Mouse (Mus musculus): Measurements from ENCODE around the gene Nup62. TPM values are rescaled to one million over a fixed set of nuclear protein-coding genes. Genes with fewer than 3 reads are reported as not detected.
A peak's percentile ranks its signal among the peaks of the same experiment; 100 is the strongest.

Nup62 gene
- polyA plus RNA-seq, 1 experiment from 2014 or later: 33.4 TPM

DNA sequence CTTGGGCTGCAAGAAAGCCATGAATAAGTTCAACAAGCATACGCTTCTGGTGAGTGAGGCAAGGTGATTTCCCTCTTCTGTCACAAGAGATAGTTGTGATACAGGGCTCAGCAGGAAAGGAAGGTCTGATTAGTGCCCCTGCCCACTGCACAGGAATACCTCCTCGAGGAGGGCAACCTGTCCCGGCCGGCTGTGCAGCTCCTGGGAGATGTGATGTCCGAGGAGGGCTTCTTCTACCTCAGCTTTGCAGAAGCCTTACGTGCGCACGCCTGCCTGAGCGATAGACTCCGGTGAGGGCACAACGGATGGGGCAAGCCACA is 23.2 kb downstream of the Nup62 start:
- H3K4me2 ChIP-seq (replicated peaks; ENCODE audit: low read depth): peak overlapping the region; percentile 57
- peaks cover 14% of the 10 kb centered on the region for H3K36me3 ChIP-seq (ENCODE audit: control insufficient read depth, insufficient read depth, low read length)
- no peak for TF ChIP-seq CTCF (IDR thresholded peaks at IDR 0.05; ENCODE audit: low read depth)
- H3K9me3 ChIP-seq (ENCODE audit: control insufficient read depth, low read length): no peaks in the 10 kb centered on the region
- H3K27me3 ChIP-seq (ENCODE audit: control insufficient read depth, insufficient read depth, low read length): no peaks in the 10 kb centered on the region
- no peak overlapping the region; the same call in 1 of the 2 replicates for H3K27ac ChIP-seq (replicated peaks)
- 36% methylated on average over 11 of the region's 11 CpGs for WGBS
- ATAC-seq (ENCODE audit: low FRiP score, low TSS enrichment) (no peak), DNase-seq (ENCODE audit: low spot score) (no peak)
- H3K4me1 ChIP-seq (replicated peaks; ENCODE audit: control insufficient read depth, insufficient read depth): peaks cover 7% of the 10 kb centered on the region; the same call in 1 of the 2 replicates
- H3K4me3 ChIP-seq (ENCODE audit: low read depth, low read length): peak overlapping the region; percentile 20; the same call in 1 of the 2 replicates
- peak overlapping the region; percentile 53 for H3K9ac ChIP-seq (ENCODE audit: low read length)

- Histone ChIP-seq H3K27me3 (ENCODE audit: control insufficient read depth, insufficient read depth, low read length) (no peaks in the 10 kb centered on the region), H3K36me3 (ENCODE audit: control insufficient read depth, insufficient read depth, low read length) (peaks cover 19% of the 10 kb centered on the region), H3K4me3 (ENCODE audit: low read depth, low read length) (peak overlapping the region; percentile 20), H3K4me2 (replicated peaks; ENCODE audit: low read depth) (peak overlapping the region; percentile 57), H3K4me1 (replicated peaks; ENCODE audit: control insufficient read depth, insufficient read depth) (peaks cover 7% of the 10 kb centered on the region; the same call in 1 of the 2 replicates), H3K27ac (replicated peaks) (no peak overlapping the region; the same call in 1 of the 2 replicates), H3K9me3 (ENCODE audit: control insufficient read depth, low read length) (no peaks in the 10 kb centered on the region), H3K9ac (ENCODE audit: low read length) (peak overlapping the region; percentile 53)
- DNase-seq (ENCODE audit: low spot score) (peak; percentile 62), ATAC-seq (ENCODE audit: low FRiP score, low TSS enrichment) (peak; percentile 47)
- WGBS: 3% methylated on average over 57 of the region's 58 CpGs
- TF ChIP-seq CTCF (IDR thresholded peaks at IDR 0.05; ENCODE audit: low read depth) (no peak), EP300 (optimal IDR thresholded peaks at IDR 0.05) (no peak)
Observed at GRCm38 (mm10) chr7:44839491-44840191, 23.8 kb downstream of the Nup62 start.

DNA sequence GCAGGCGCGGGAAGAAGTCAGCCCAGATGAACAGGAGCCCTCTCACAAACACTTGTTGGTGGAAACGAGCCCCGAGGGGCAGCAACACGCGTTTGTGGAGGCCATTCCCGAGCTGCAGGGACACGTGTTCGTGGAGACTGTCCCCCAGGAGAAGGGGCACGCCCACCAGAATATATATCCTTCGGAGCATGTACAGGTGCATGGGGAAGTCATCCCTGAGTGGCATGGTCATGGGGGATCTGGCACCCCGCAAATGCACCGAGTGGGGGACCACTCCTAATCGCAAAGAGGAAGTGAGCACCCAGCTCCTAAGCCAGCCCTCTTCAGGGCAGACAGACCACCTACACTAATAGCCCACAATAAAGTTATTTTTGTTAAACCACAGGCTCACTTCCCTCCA is 24.5 kb downstream of the Nup62 start:
- H3K27ac ChIP-seq (replicated peaks): no peak overlapping the region
- DNase-seq (ENCODE audit: low spot score) (no peak), ATAC-seq (ENCODE audit: low FRiP score, low TSS enrichment) (no peak)
- H3K4me3 ChIP-seq (ENCODE audit: low read depth, low read length): no peak overlapping the region
- H3K4me1 ChIP-seq (replicated peaks; ENCODE audit: control insufficient read depth, insufficient read depth): peaks cover 7% of the 10 kb centered on the region; the same call in 1 of the 2 replicates
- H3K4me2 ChIP-seq (replicated peaks; ENCODE audit: low read depth): no peak overlapping the region
- H3K9me3 ChIP-seq (ENCODE audit: control insufficient read depth, low read length): no peaks in the 10 kb centered on the region
- no peak overlapping the region for H3K9ac ChIP-seq (ENCODE audit: low read length)
- no peaks in the 10 kb centered on the region for H3K27me3 ChIP-seq (ENCODE audit: control insufficient read depth, insufficient read depth, low read length)
- TF ChIP-seq EP300 (optimal IDR thresholded peaks at IDR 0.05): no peak
- TF ChIP-seq CTCF (IDR thresholded peaks at IDR 0.05; ENCODE audit: low read depth): no peak
- 60% methylated on average over 14 of the region's 14 CpGs for WGBS
- H3K36me3 ChIP-seq (ENCODE audit: control insufficient read depth, insufficient read depth, low read length): peaks cover 27% of the 10 kb centered on the region

DNA sequence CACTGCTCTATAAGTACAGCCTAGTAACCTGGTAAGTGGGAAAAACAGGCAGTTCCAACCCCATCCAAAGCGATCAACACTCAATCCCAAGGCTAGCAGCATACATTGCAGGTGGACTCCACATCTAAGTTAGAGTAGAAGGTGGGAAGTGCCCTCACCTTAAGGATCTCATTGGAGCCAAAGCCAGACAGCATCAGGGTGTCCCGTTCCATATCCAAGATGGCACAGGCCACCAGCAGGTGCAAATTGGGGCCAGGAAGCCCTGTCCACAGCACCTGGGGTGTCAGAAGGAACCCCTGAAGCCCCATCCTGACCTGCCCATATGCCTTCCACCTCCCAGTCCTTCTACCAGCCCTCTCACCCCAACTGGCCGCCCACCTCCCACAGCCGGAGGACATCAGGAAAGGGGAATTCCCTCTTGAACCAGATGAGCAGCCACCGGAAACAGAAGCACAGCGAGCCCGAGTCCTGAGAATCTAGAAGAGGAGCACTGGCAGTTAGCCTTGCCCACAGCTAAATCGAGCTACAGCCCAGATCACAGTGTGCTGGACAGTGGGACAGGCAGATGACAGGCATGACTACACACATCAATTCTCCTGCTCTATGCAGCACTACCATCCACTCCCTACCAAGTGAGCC is 26.1 kb downstream of the Nup62 start:
- no peak overlapping the region for H3K27ac ChIP-seq (replicated peaks)
- no peak for DNase-seq (ENCODE audit: low spot score)
- no peaks in the 10 kb centered on the region for H3K9me3 ChIP-seq (ENCODE audit: control insufficient read depth, low read length)
- H3K27me3 ChIP-seq (ENCODE audit: control insufficient read depth, insufficient read depth, low read length): no peaks in the 10 kb centered on the region
- whole genome bisulfite sequencing: 93% methylated on average over 8 of the region's 8 CpGs
- peaks cover 33% of the 10 kb centered on the region for H3K36me3 ChIP-seq (ENCODE audit: control insufficient read depth, insufficient read depth, low read length)
- no peak for ATAC-seq (ENCODE audit: low FRiP score, low TSS enrichment)
- H3K4me3 ChIP-seq (ENCODE audit: low read depth, low read length): no peak overlapping the region
- H3K9ac ChIP-seq (ENCODE audit: low read length): no peak overlapping the region
- TF ChIP-seq CTCF (IDR thresholded peaks at IDR 0.05; ENCODE audit: low read depth) (no peak), EP300 (optimal IDR thresholded peaks at IDR 0.05) (no peak)
- no peak overlapping the region for H3K4me2 ChIP-seq (replicated peaks; ENCODE audit: low read depth)
- peaks cover 7% of the 10 kb centered on the region; the same call in 1 of the 2 replicates for H3K4me1 ChIP-seq (replicated peaks; ENCODE audit: control insufficient read depth, insufficient read depth)

DNA sequence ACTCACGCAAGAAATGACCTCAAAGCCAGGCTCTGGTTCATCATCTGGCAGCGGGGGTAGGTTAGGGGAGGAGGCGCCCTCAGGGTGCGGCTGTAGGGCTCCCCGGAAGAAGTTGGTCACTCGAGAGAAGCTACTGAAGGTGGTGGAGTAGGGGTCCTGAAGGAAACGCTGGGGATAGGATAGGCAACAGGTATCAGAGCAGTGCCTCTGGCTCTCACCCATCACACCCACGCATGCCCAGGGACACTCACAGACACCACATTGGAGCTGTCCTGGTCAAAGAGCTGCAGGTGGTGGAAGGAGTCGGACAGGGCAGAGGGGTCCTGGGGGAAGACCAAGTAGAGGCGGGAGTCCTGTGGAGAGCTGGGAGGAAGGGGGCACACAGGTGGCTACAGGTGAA is 29.1 kb downstream of the Nup62 start:
- no peak for TF ChIP-seq CTCF (IDR thresholded peaks at IDR 0.05; ENCODE audit: low read depth)
- no peak for TF ChIP-seq EP300 (optimal IDR thresholded peaks at IDR 0.05)
- no peak overlapping the region for H3K4me2 ChIP-seq (replicated peaks; ENCODE audit: low read depth)
- 93% methylated on average over 10 of the region's 10 CpGs for WGBS
- H3K9me3 ChIP-seq (ENCODE audit: control insufficient read depth, low read length): no peaks in the 10 kb centered on the region
- no peak overlapping the region for H3K27ac ChIP-seq (replicated peaks)
- H3K4me3 ChIP-seq (ENCODE audit: low read depth, low read length): no peak overlapping the region
- H3K4me1 ChIP-seq (replicated peaks; ENCODE audit: control insufficient read depth, insufficient read depth): peaks cover 2% of the 10 kb centered on the region; the same call in 1 of the 2 replicates
- no peak overlapping the region for H3K9ac ChIP-seq (ENCODE audit: low read length)
- no peaks in the 10 kb centered on the region for H3K27me3 ChIP-seq (ENCODE audit: control insufficient read depth, insufficient read depth, low read length)
- H3K36me3 ChIP-seq (ENCODE audit: control insufficient read depth, insufficient read depth, low read length): peaks cover 33% of the 10 kb centered on the region
- DNase-seq (ENCODE audit: low spot score) (no peak), ATAC-seq (ENCODE audit: low FRiP score, low TSS enrichment) (no peak)

DNA sequence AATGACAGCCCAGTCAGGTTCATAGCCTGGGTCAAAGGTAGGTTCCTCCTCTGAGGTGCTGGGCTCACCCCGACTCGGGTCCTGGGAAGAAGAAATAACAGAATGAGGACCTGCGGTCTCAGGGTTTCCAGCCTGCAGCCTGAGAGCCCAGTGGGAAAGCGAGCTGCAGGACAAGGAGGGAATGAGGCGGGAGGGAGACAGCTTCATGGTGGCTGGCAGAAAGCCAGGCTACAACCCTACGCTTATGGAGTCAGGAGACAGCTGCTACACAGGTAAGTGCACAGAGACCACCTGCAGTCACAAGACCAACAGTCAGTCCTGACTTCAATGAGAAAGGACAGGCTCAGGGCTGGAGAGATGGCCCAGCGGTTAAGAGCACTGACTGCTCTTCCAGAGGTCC is 30.9 kb downstream of the Nup62 start:
- Histone ChIP-seq H3K27me3 (ENCODE audit: control insufficient read depth, insufficient read depth, low read length) (no peaks in the 10 kb centered on the region), H3K9ac (ENCODE audit: low read length) (no peak overlapping the region), H3K4me2 (replicated peaks; ENCODE audit: low read depth) (no peak overlapping the region), H3K4me3 (ENCODE audit: low read depth, low read length) (no peak overlapping the region), H3K4me1 (replicated peaks; ENCODE audit: control insufficient read depth, insufficient read depth) (peaks cover 9% of the 10 kb centered on the region), H3K27ac (replicated peaks) (no peak overlapping the region), H3K36me3 (ENCODE audit: control insufficient read depth, insufficient read depth, low read length) (peaks cover 31% of the 10 kb centered on the region), H3K9me3 (ENCODE audit: control insufficient read depth, low read length) (no peaks in the 10 kb centered on the region)
- ATAC-seq (ENCODE audit: low FRiP score, low TSS enrichment): no peak
- DNase-seq (ENCODE audit: low spot score): no peak
- 90% methylated on average over 7 of the region's 7 CpGs for WGBS
- TF ChIP-seq CTCF (IDR thresholded peaks at IDR 0.05; ENCODE audit: low read depth) (no peak), EP300 (optimal IDR thresholded peaks at IDR 0.05) (no peak)
